Mouse (Mus musculus) B cell, adult 62 days (primary cell): ENCODE measurements around the gene Olfr1239. TPM values are rescaled to one million over a fixed set of nuclear protein-coding genes. Genes with fewer than 3 reads are reported as not detected.

ENCODE experiments used
- total RNA-seq: library from RNA; stranded (reverse); gene quantifications from 4 replicates; pipeline ENCODE4 v1.2.4, GENCODE M21; 2023

Olfr1239 gene
- total RNA-seq, result not detected in 4 replicates

DNA sequence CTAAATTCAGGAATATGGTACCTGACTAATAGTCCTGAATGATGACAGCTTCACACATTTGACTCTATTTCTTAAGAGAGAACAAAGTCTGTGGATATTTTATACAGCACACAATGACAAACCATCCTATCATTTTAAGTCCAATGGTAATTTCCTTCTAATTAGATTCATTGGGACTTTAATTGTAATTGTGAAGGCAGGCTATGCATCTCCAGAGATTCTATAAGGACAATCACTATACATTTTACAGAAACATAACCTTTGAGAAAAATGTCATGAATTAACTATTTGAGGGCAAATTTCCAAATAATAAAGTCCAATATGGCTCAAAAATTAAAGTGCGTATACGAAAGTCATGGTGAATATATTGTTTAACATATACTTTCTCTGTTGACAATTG lies at the start of gene Olfr1239:
Gene Olfr1239, minus strand, starts transcription at position 101 of the 400 bp plus-strand sequence.

GRCm38 (mm10) chr2:89442900-89443299 lies 22.7 kb upstream of the Olfr1239 start, which contains the start of gene Olfr1240:
Olfr1240 (minus strand) TSS chr2:89443000.

GRCm38 (mm10) chr2:89409576-89409975 lies 10.6 kb downstream of the Olfr1239 start, which contains the start of gene Olfr1238:
Olfr1238 (minus strand) TSS chr2:89409676.

Other genes with a start within 250 kb of the Olfr1239 start
- gene Olfr1225, start 245.7 kb downstream of the Olfr1239 start, total RNA-seq, result not detected in 4 replicates
- gene Olfr1226, start 220.4 kb downstream of the Olfr1239 start, total RNA-seq, result not detected in 4 replicates
- gene Olfr1228, start 166.3 kb downstream of the Olfr1239 start, total RNA-seq, result not detected in 4 replicates
- not detected in 4 replicates for gene Olfr1229, start 132.4 kb downstream of the Olfr1239 start, total RNA-seq
- gene Olfr1230, start 123.1 kb downstream of the Olfr1239 start, total RNA-seq, result not detected in 4 replicates
- gene Olfr1231, start 113.3 kb downstream of the Olfr1239 start, total RNA-seq, result not detected in 4 replicates
- gene Olfr1232, start 90.7 kb downstream of the Olfr1239 start, total RNA-seq, result not detected in 4 replicates
- not detected in 4 replicates for gene Olfr1233, start 78.0 kb downstream of the Olfr1239 start, total RNA-seq
- not detected in 4 replicates for gene Olfr1234, start 55.5 kb downstream of the Olfr1239 start, total RNA-seq
- gene Olfr1238, start 10.7 kb downstream of the Olfr1239 start, total RNA-seq, result not detected in 4 replicates
- gene Olfr1240, start 22.6 kb upstream of the Olfr1239 start, total RNA-seq, result not detected in 4 replicates
- gene Olfr1241, start 66.7 kb upstream of the Olfr1239 start, total RNA-seq, result not detected in 4 replicates
- gene Olfr1242, start 77.9 kb upstream of the Olfr1239 start, total RNA-seq, result not detected in 4 replicates
- not detected in 4 replicates for gene Olfr1243, start 111.1 kb upstream of the Olfr1239 start, total RNA-seq
- gene Olfr1245, start 158.0 kb upstream of the Olfr1239 start, total RNA-seq, result not detected in 4 replicates
- not detected in 4 replicates for gene Olfr1246, start 172.8 kb upstream of the Olfr1239 start, total RNA-seq
- 0.14 to 0.15 TPM (median 0.15 TPM) in 3 of 4 replicates, not detected in the other for gene Olfr1247, start 193.7 kb upstream of the Olfr1239 start, total RNA-seq
- not detected in 4 replicates for gene Olfr1248, start 197.8 kb upstream of the Olfr1239 start, total RNA-seq
- not detected in 4 replicates for gene Olfr1249, start 214.6 kb upstream of the Olfr1239 start, total RNA-seq
- not detected in 4 replicates for gene Olfr1250, start 241.1 kb upstream of the Olfr1239 start, total RNA-seq